Mouse (Mus musculus) thymus, postnatal 10 days (tissue): ENCODE results near the gene Trim67.

ENCODE experiments used
- DNase-seq, 2 experiments: peaks; one replicate each; pipeline ENCODE4 v3.0.0; 2021; ENCODE audit warnings: low spot score in 2 of 2

Trim67 gene

GRCm38 (mm10) chr8:124872690-124873089 is 79.8 kb downstream of the Trim67 start:
- DNase-seq = no peak

GRCm38 (mm10) chr8:124878141-124878540 is 85.2 kb downstream of the Trim67 start:
- DNase-seq = no peak

GRCm38 (mm10) chr8:124878946-124879526 is 86.1 kb downstream of the Trim67 start:
- no peak for DNase-seq
